ENCODE assay signal across 18 mouse cellular contexts in the genomic region with DNA sequence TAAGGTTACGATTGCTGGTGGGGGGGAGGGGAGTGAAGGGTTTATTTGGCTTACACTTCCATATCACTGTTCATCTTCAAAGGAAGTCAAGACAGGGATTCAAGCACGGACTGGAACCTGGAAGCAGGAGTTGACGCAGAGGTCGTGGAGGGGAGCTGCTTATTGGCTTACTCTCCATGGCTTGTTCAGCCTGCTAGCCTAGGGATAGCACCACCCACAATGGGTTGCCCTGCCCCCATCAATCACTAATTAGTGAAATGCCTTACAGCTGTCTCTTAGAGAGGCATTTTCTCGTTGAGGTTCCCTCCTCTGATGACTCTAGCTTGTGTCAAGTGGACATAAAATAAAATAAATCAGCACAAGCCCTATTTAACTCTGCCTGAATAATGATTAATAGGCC. TPM values are rescaled to one million over a fixed set of nuclear protein-coding genes. Genes with fewer than 3 reads are reported as not detected.
"Had no signal": no experiment of that assay in that cellular context is flagged by ENCODE, and none has a peak within 500 bp of the region (broad histone marks: within the 10 kb centered on the region; RNA-seq: fewer than 3 reads in every experiment).

No protein-coding gene starts in this region.

- H3K4me1 ChIP-seq: liver, embryonic 13.5 days; midbrain, embryonic 12.5 days; midbrain, embryonic 15.5 days; neural tube, embryonic 13.5 days; stomach, embryonic 15.5 days had no signal

- H3K4me3 ChIP-seq: liver, embryonic 13.5 days; midbrain, embryonic 12.5 days; midbrain, embryonic 15.5 days; myocyte; neural tube, embryonic 13.5 days; stomach, embryonic 15.5 days had no signal

- H3K27me3 ChIP-seq: liver, embryonic 13.5 days; midbrain, embryonic 12.5 days; midbrain, embryonic 15.5 days; neural tube, embryonic 13.5 days; stomach, embryonic 15.5 days had no signal

- H3K9ac ChIP-seq: liver, embryonic 13.5 days; midbrain, embryonic 12.5 days; midbrain, embryonic 15.5 days; neural tube, embryonic 13.5 days; stomach, embryonic 15.5 days had no signal

- DNase-seq: kidney, adult 11 months; kidney, postnatal 10 days; left cerebral cortex, postnatal 4 days; liver, embryonic 13.5 days; lung, adult 2 months; lung, postnatal 14 days; lung, postnatal 4 days; retina, postnatal 1 day; right cerebral cortex, postnatal 25 days; spleen, adult 18-20 months; thymus, postnatal 25 days had no signal

- H3K36me3 ChIP-seq: liver, embryonic 13.5 days; midbrain, embryonic 12.5 days; midbrain, embryonic 15.5 days; neural tube, embryonic 13.5 days; stomach, embryonic 15.5 days had no signal

- H3K9me3 ChIP-seq: liver, embryonic 13.5 days; midbrain, embryonic 12.5 days; midbrain, embryonic 15.5 days; neural tube, embryonic 13.5 days; stomach, embryonic 15.5 days had no signal

- ATAC-seq: hindbrain, postnatal 0 days; inflammation-experienced regulatory T-cells, adult 6 months; midbrain, embryonic 15.5 days had no signal

- H3K4me2 ChIP-seq: liver, embryonic 13.5 days; midbrain, embryonic 12.5 days; midbrain, embryonic 15.5 days; neural tube, embryonic 13.5 days; stomach, embryonic 15.5 days had no signal

- H3K27ac ChIP-seq: hindbrain, postnatal 0 days; liver, embryonic 13.5 days; midbrain, embryonic 12.5 days; midbrain, embryonic 15.5 days; neural tube, embryonic 13.5 days; stomach, embryonic 15.5 days had no signal

RNA-seq across cellular contexts. Expression of gene Zdhhc23, which starts 31.4 kb away (rescaled TPM):
- polyA plus RNA-seq: myocyte had no signal
